Mouse (Mus musculus): Measurements from ENCODE around the gene 4933424G06Rik. TPM values are rescaled to one million over a fixed set of nuclear protein-coding genes. Genes with fewer than 3 reads are reported as not detected.

The 4933424G06Rik gene
- total and polyA plus RNA-seq, 2 experiments = not detected

DNA sequence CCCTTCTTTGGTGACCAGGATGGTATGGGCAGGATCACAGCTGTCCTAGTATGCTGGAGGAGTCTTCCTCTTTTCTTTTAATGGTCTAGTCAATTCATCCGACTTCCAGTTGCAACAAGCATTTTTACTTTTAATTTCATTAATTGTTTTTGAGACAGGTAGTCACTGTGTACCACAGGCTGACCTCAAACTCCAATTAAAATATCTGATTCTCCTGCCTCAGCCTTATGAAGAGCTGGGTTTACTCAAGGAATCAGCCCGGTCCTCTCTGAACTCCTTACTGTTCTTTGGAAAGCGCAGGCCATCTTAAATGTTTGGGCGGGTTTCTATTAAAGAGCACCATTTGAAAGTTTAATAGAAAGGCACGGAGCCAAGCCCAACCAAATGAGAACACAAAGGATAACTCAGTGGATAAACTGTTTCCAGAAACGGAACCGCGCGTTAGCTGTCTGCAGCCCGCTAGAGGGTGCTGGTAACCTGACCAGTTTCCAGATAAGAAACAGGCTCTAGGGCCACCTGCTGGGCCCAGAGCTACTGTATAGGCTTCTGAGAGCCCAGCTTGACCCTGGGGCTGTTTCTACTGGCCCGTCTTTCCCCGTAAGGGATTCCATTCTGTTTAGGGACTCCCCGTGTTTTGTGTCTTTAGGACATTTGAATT is 26.0 kb upstream of the 4933424G06Rik start:
- H3K36me3 ChIP-seq (ENCODE audit: control insufficient read depth, insufficient read depth, low read length) = no peaks in the 10 kb centered on the region
- no peaks in the 10 kb centered on the region for H3K27me3 ChIP-seq (ENCODE audit: control insufficient read depth, insufficient read depth, low read length)
- no peak overlapping the region for H3K27ac ChIP-seq (replicated peaks; ENCODE audit: insufficient read depth, low read depth, low read length)
- WGBS = 10% methylated on average over 13 of the region's 13 CpGs
- peak; percentile 74 for DNase-seq (ENCODE audit: extremely low read depth, low read depth, low spot score)
- no peak overlapping the region for H3K9ac ChIP-seq (ENCODE audit: low read depth, low read length)
- TF ChIP-seq CTCF (IDR thresholded peaks at IDR 0.05; ENCODE audit: low read depth, low read length) (peak; percentile 92), POLR2A (IDR thresholded peaks at IDR 0.05; ENCODE audit: extremely low read depth, insufficient read depth, low read length) (no peak)
- H3K4me3 ChIP-seq (ENCODE audit: insufficient read depth, low read depth, low read length) = no peak overlapping the region
- no peaks in the 10 kb centered on the region for H3K79me2 ChIP-seq (ENCODE audit: control insufficient read depth, insufficient read depth, low read length)
- H3K4me1 ChIP-seq (ENCODE audit: control insufficient read depth, insufficient read depth, low read length) = no peaks in the 10 kb centered on the region

DNA sequence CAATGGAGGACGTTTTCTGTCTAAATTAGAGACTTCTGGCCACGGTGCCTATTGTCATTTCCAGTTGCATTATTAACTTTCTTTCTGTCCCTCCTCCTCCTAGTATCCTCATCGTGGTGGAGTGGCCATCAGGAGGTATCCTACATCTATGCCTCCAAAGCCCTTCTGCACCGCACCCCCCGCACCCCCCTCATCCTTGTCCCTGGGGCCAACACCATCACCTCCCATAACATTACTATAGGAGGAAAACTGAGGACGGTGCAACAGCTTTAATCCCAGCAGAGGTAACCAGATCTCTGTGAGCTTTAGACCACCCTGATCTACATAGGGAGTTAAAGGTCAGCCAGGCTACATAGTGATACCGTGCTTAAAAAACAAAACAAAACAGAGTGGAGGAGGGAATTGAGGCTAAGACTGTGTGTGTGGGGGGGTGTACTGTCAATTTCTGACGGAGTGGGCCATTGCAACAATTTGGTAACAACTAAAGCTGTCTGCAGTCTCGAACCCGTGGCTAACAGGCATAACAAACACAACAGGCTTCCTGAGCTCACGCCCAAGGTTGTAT is 19.2 kb upstream of the 4933424G06Rik start:
- peaks cover 6% of the 10 kb centered on the region; the same call in 1 of the 2 replicates for H3K4me1 ChIP-seq (ENCODE audit: control insufficient read depth, insufficient read depth, low read length)
- H3K27me3 ChIP-seq (ENCODE audit: control insufficient read depth, insufficient read depth, low read length) = no peaks in the 10 kb centered on the region
- H3K4me3 ChIP-seq (ENCODE audit: insufficient read depth, low read depth, low read length) = peak overlapping the region; percentile 15
- no peak for DNase-seq (ENCODE audit: extremely low read depth, low read depth, low spot score)
- no peak for TF ChIP-seq POLR2A (IDR thresholded peaks at IDR 0.05; ENCODE audit: extremely low read depth, insufficient read depth, low read length)
- TF ChIP-seq CTCF (IDR thresholded peaks at IDR 0.05; ENCODE audit: low read depth, low read length) = no peak
- H3K79me2 ChIP-seq (ENCODE audit: control insufficient read depth, insufficient read depth, low read length) = peaks cover 7% of the 10 kb centered on the region; the same call in 1 of the 2 replicates
- 65% methylated on average over 11 of the region's 11 CpGs for WGBS
- H3K9ac ChIP-seq (ENCODE audit: low read depth, low read length) = peak overlapping the region; percentile 58; the same call in 1 of the 2 replicates
- H3K36me3 ChIP-seq (ENCODE audit: control insufficient read depth, insufficient read depth, low read length) = peaks cover 12% of the 10 kb centered on the region
- peak overlapping the region; percentile 53; the same call in 1 of the 2 replicates for H3K27ac ChIP-seq (replicated peaks; ENCODE audit: insufficient read depth, low read depth, low read length)

DNA sequence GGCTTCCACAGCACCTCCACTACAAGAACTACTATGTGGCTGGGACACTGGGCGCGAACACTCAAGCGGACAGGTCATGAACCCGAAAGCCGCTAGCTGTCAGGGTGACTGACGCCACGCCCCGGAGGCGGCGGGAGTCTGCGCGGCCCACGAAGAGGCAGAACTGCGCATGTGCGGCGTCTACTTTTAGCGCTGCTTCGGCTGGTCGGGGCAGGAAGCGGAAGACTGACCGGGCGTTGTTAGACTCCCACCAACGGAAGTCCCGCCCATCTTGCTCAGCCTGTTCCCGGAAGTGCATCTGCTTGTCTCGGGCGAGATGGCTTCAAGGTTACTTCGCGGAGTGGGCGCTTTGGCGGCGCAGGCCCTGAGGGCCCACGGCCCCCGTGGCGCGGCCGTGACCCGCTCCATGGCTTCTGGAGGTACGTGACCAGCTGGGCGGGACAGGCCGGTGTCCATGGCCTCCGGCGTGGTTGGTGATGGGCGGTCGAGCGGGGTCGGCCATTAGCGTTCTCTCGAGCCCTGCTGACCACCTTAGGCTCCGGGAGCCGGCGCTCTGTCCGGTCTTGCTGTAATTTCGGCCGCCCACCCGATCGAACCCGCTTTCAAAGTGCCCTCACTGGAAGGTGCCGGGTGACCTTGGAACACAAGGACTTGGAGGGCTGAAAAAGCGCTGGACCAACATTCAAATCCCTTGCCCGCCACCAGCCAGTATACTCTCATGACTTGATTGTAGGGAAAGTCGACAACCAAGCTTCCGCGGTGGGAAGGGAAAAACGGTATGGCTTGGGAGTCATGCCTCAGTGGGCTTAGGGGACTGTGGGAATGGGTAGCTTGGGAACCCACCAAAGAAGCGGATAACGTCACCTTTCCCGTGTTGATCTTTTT is 18.4 kb upstream of the 4933424G06Rik start, which contains the start of gene Cox5b:
Gene Cox5b, plus strand, starts transcription at position 179 of the 885 bp plus-strand sequence.
- peaks cover 12% of the 10 kb centered on the region for H3K36me3 ChIP-seq (ENCODE audit: control insufficient read depth, insufficient read depth, low read length)
- H3K9ac ChIP-seq (ENCODE audit: low read depth, low read length) = peak within 1 kb of the TSS; percentile 86
- under 1% methylated on average over 68 of the region's 68 CpGs for WGBS
- TF ChIP-seq CTCF (IDR thresholded peaks at IDR 0.05; ENCODE audit: low read depth, low read length) (no peak), POLR2A (IDR thresholded peaks at IDR 0.05; ENCODE audit: extremely low read depth, insufficient read depth, low read length) (peak; percentile 49; the same call in 1 of the 2 replicates)
- DNase-seq (ENCODE audit: extremely low read depth, low read depth, low spot score) = peak; percentile 95
- no peaks in the 10 kb centered on the region for H3K27me3 ChIP-seq (ENCODE audit: control insufficient read depth, insufficient read depth, low read length)
- H3K4me1 ChIP-seq (ENCODE audit: control insufficient read depth, insufficient read depth, low read length) = peaks cover 6% of the 10 kb centered on the region; the same call in 1 of the 2 replicates
- H3K79me2 ChIP-seq (ENCODE audit: control insufficient read depth, insufficient read depth, low read length) = peaks cover 7% of the 10 kb centered on the region; the same call in 1 of the 2 replicates
- peak within 1 kb of the TSS; percentile 64 for H3K27ac ChIP-seq (replicated peaks; ENCODE audit: insufficient read depth, low read depth, low read length)
- peak within 1 kb of the TSS; percentile 70 for H3K4me3 ChIP-seq (ENCODE audit: insufficient read depth, low read depth, low read length)

DNA sequence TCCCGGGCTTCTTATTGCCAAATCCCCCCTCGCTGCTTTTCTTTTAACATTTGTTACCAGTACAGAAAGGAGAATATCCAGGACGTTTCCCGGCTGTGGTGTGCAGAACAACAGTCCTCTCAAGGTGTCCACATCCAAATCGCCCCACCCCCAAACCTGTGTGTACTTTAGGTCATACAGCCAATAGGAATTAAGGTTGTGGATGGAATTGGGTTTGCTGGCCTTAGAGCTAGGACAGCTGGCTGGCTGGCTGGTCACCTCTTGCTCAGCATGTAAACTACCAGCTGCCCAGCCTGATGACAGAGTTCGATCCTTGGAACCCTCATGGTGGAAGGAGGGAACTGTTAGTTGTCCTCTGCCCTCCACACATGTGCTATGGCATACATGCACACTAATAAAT is 15.1 kb upstream of the 4933424G06Rik start:
- no peak overlapping the region for H3K9ac ChIP-seq (ENCODE audit: low read depth, low read length)
- peak; percentile 51 for DNase-seq (ENCODE audit: extremely low read depth, low read depth, low spot score)
- H3K36me3 ChIP-seq (ENCODE audit: control insufficient read depth, insufficient read depth, low read length) = peaks cover 12% of the 10 kb centered on the region
- no peak overlapping the region for H3K4me3 ChIP-seq (ENCODE audit: insufficient read depth, low read depth, low read length)
- peaks cover 7% of the 10 kb centered on the region; the same call in 1 of the 2 replicates for H3K79me2 ChIP-seq (ENCODE audit: control insufficient read depth, insufficient read depth, low read length)
- no peak overlapping the region for H3K27ac ChIP-seq (replicated peaks; ENCODE audit: insufficient read depth, low read depth, low read length)
- peaks cover 6% of the 10 kb centered on the region; the same call in 1 of the 2 replicates for H3K4me1 ChIP-seq (ENCODE audit: control insufficient read depth, insufficient read depth, low read length)
- TF ChIP-seq POLR2A (IDR thresholded peaks at IDR 0.05; ENCODE audit: extremely low read depth, insufficient read depth, low read length) (no peak), CTCF (IDR thresholded peaks at IDR 0.05; ENCODE audit: low read depth, low read length) (no peak)
- no peaks in the 10 kb centered on the region for H3K27me3 ChIP-seq (ENCODE audit: control insufficient read depth, insufficient read depth, low read length)
- 48% methylated on average over 6 of the region's 6 CpGs for WGBS

DNA sequence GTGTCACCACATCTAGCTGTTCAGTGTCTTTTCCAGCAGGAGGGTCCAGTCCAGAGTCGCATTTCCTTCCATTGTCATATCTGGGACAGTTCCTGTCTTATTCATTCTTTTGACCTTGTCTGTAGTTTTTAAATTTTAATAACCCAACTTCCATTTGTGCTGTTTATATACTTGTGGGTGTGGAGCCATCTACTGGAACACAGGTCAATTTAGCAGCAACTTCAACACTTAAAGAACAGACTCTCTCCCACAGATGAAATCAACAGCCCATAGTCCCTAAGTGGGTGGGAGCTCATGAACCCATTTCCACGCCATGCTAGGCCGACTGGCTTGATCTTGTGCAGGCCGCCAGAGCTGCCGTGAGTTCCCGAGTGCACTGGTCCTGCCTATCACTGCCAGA is 13.5 kb upstream of the 4933424G06Rik start:
- Histone ChIP-seq H3K4me1 (ENCODE audit: control insufficient read depth, insufficient read depth, low read length) (peaks cover 4% of the 10 kb centered on the region; the same call in 1 of the 2 replicates), H3K79me2 (ENCODE audit: control insufficient read depth, insufficient read depth, low read length) (peaks cover 7% of the 10 kb centered on the region; the same call in 1 of the 2 replicates), H3K9ac (ENCODE audit: low read depth, low read length) (no peak overlapping the region), H3K36me3 (ENCODE audit: control insufficient read depth, insufficient read depth, low read length) (peaks cover 20% of the 10 kb centered on the region), H3K27ac (replicated peaks; ENCODE audit: insufficient read depth, low read depth, low read length) (no peak overlapping the region), H3K27me3 (ENCODE audit: control insufficient read depth, insufficient read depth, low read length) (no peaks in the 10 kb centered on the region), H3K4me3 (ENCODE audit: insufficient read depth, low read depth, low read length) (no peak overlapping the region)
- WGBS = 60% methylated on average over 6 of the region's 6 CpGs
- TF ChIP-seq CTCF (IDR thresholded peaks at IDR 0.05; ENCODE audit: low read depth, low read length) (no peak), POLR2A (IDR thresholded peaks at IDR 0.05; ENCODE audit: extremely low read depth, insufficient read depth, low read length) (no peak)
- DNase-seq (ENCODE audit: extremely low read depth, low read depth, low spot score) = no peak
